Mouse (Mus musculus) kidney, embryonic 14.5 days (tissue): Measurements from ENCODE around the gene Ndufab1. TPM values are rescaled to one million over a fixed set of nuclear protein-coding genes. Genes with fewer than 3 reads are reported as not detected.
A peak's percentile ranks its signal among the peaks of the same experiment; 100 is the strongest.
"Not testable (repeated sequence)": the region's sequence is repeated elsewhere in the genome, so short reads cannot be mapped to it uniquely, and the experiment has no call there.

ENCODE experiments used
- ATAC-seq: fragments of 200-750 bp; cut with Nextera tagmentation; 2 replicates; pipeline ENCODE4 v1.8.0; 2017; ENCODE audit warnings: moderate number of reproducible peaks, mild to moderate bottlenecking, moderate TSS enrichment, moderate library complexity; ENCODE audit not compliant: low FRiP score, low TSS enrichment
- H3K27ac ChIP-seq: fragments of 300-500 bp; sonication (generic); 2 replicates; pipeline ENCODE4 v1.5.1; 2014; ENCODE audit warnings: low read depth, mild to moderate bottlenecking, low read length, moderate library complexity, mixed read lengths
- H3K27me3 ChIP-seq: fragments of 300-500 bp; sonication (generic); 2 replicates; pipeline ENCODE4 v1.6.1; 2014; ENCODE audit warnings: mild to moderate bottlenecking, low read length; ENCODE audit not compliant: control insufficient read depth, insufficient read depth
- H3K36me3 ChIP-seq: fragments of 300-500 bp; sonication (generic); 2 replicates; pipeline ENCODE4 v1.6.1; 2014; ENCODE audit warnings: low read length, mixed read lengths; ENCODE audit not compliant: control insufficient read depth, insufficient read depth
- H3K4me1 ChIP-seq: fragments of 300-500 bp; sonication (generic); 2 replicates; pipeline ENCODE4 v1.6.1; 2014; ENCODE audit warnings: low read length, mixed read lengths; ENCODE audit not compliant: control insufficient read depth, insufficient read depth
- H3K4me2 ChIP-seq: fragments of 300-500 bp; sonication (generic); replicated peaks from 2 replicates; pipeline ENCODE4 v1.6.1; 2014; ENCODE audit warnings: low read depth, mild to moderate bottlenecking, low read length
- H3K4me3 ChIP-seq: fragments of 300-500 bp; sonication (generic); 2 replicates; pipeline ENCODE4 v1.5.1; 2014; ENCODE audit warnings: mild to moderate bottlenecking, low read length
- H3K9ac ChIP-seq: fragments of 300-500 bp; sonication (generic); 2 replicates; pipeline ENCODE4 v1.6.1; 2014; ENCODE audit warnings: low read depth, mild to moderate bottlenecking, low read length, moderate library complexity
- H3K9me3 ChIP-seq: fragments of 300-500 bp; sonication (generic); 2 replicates; pipeline ENCODE4 v1.6.1; 2016; ENCODE audit warnings: low read length; ENCODE audit not compliant: control insufficient read depth
- WGBS: fragments of 180-500 bp; shearing (Covaris S2); extraction: QIAGEN DNeasy Blood & Tissue Kit; methylation state at CpG from one replicate; pipeline ENCODE4 v1.1.7; 2014; 5-methylcytosine and 5-hydroxymethylcytosine counted together
- polyA plus RNA-seq: library from polyadenylated mRNA; unstranded; fragments of >200 nt; fragmentation: Nextera tagmentation; extraction: Ambion mirVana; gene quantifications from 2 replicates; pipeline ENCODE4 v1.2.1, GENCODE M21; 2014

The Ndufab1 gene
- polyA plus RNA-seq, 1 experiment from 2014 or later: 713 TPM

DNA sequence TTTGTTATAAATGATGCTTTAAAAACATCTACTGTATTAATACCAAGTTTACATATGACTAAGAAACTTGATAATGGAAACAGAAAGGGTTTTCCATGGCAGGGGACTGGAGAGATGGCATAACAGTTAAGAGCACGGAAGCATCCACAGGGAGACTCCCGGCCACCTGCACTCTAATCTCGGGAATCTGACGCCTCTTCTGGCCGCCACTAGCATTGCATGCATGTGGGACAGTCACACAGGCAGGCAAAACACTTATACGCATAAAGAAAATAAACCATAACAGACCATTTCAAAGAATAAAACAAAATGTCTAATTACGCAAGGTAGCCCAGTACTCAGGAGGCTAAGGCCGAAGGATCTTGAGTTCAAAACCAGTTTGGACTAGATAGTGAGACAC is 23.9 kb upstream of the Ndufab1 start:
- Histone ChIP-seq H3K27me3 (no peaks in the 10 kb centered on the region), H3K4me1 (no peaks in the 10 kb centered on the region), H3K9me3 (no peaks in the 10 kb centered on the region), H3K9ac (no peak overlapping the region), H3K4me2 (no peak overlapping the region), H3K27ac (no peak overlapping the region), H3K36me3 (peaks cover 61% of the 10 kb centered on the region), H3K4me3 (no peak overlapping the region)
- WGBS: 81% methylated on average over 8 of the region's 8 CpGs
- no peak for ATAC-seq

DNA sequence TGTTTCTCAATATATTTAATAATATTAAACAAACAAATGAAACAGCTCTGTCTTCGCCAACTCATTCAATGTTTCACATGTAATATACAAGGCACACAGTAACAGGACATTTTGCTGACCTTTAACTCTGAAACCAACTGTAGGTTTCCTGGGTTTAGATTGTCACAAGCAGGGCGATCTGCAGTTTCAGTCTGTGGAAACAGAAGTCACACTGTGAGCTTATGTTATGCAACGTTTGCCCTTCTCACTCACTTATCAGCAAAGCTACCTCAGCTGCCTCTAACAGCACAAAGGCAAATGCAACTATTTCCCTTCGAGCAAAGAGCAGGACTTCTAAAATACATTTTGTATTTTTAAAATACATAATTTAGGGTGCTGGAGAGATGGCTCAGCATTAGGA is 21.8 kb upstream of the Ndufab1 start:
- WGBS: 86% methylated on average over 4 of the region's 4 CpGs
- no peak for ATAC-seq
- Histone ChIP-seq H3K27ac (no peak overlapping the region), H3K36me3 (peaks cover 69% of the 10 kb centered on the region), H3K9ac (no peak overlapping the region), H3K27me3 (no peaks in the 10 kb centered on the region), H3K9me3 (no peaks in the 10 kb centered on the region), H3K4me2 (no peak overlapping the region), H3K4me1 (no peaks in the 10 kb centered on the region), H3K4me3 (no peak overlapping the region)

DNA sequence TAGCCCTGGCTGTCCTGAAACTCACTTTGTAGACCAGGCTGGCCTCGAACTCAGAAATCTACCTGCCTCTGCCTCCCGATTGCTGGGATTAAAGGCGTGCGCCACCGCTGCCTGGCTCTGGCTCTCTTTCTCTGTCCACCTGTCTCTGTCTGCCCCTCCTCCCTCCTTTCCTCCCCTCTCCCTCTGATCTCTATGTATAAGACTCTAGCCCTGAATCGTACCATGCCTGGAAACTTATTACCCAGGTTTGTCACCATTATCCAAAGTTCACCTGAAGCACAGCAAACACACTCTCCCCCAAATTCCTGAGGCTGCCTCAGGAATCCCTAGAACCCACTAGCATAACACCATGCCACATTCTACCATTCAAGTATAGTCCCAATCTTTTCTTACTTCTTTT is 6.5 kb upstream of the Ndufab1 start:
- no peak overlapping the region for H3K4me2 ChIP-seq
- no peaks in the 10 kb centered on the region for H3K27me3 ChIP-seq
- H3K9ac ChIP-seq: no peak overlapping the region
- 96% methylated on average over 6 of the region's 6 CpGs for WGBS
- no peak for ATAC-seq
- no peak overlapping the region for H3K27ac ChIP-seq
- H3K9me3 ChIP-seq: no peaks in the 10 kb centered on the region
- H3K36me3 ChIP-seq: peaks cover 29% of the 10 kb centered on the region
- no peak overlapping the region for H3K4me3 ChIP-seq
- H3K4me1 ChIP-seq: no peaks in the 10 kb centered on the region

DNA sequence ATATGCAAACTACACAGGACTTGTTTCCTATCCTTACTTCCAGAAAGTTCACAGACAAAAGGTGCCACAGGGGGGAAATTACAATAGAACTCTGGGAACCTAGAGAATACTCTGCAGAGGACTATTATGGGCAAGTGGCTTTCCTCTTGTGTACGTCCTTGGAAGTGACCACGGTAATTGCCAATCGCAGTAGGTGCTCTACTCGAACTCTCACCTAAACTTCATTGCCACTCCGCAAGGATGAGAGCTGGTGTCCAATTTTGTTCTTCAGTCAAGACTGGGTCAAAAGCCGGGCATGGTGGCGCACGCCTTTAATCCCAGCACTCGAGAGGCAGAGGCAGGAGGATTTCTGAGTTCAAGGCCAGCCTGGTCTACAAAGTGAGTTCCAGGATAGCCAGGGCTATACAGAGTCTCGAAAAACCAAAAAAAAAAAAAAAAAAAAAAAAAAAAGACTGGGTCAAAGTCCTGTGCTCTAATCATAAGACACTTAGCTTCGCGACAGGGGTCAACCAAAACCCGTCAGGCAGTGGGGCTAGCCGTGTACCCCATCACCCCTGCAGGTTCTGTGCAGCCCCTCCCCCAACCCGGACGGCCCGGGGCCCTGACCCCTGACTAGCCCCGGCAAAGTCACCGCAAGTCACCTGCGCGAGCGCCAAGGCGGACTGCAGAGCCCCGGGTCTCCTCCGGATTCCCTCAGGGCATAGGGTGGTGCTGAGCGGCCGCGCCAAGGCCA is 506 bp downstream of the Ndufab1 start:
- peak overlapping the region; percentile 77 for H3K4me3 ChIP-seq
- H3K4me2 ChIP-seq: peak overlapping the region; percentile 89
- peak; percentile 71; the same call in 1 of the 2 replicates for ATAC-seq
- not testable (repeated sequence) for H3K27me3 ChIP-seq, H3K9me3 ChIP-seq, H3K27ac ChIP-seq, H3K4me1 ChIP-seq
- H3K9ac ChIP-seq: peak overlapping the region; percentile 88
- WGBS: 5% methylated on average over 25 of the region's 28 CpGs
- peaks cover 22% of the 10 kb centered on the region for H3K36me3 ChIP-seq

DNA sequence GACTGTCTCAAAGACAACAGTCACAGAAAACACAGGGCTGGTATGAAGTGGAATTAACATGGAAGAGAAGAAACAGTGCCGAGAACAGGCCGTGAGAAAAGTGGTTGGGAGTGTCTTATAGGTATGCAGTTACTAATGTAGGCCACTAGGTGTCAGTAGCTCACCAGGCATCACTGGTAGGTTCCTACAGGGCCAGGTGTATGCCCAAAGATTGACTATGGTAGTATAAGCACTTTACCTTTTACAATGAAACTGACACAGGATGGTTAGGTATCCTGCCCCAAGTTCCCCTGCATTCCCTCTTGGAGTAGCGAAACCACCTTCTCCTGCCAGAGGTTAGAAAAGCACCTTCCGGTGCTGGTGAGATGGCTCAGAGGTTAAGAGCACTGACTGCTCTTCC is 2.5 kb downstream of the Ndufab1 start:
- Histone ChIP-seq H3K9ac (no peak overlapping the region), H3K36me3 (peaks cover 41% of the 10 kb centered on the region), H3K9me3 (no peaks in the 10 kb centered on the region), H3K27ac (no peak overlapping the region), H3K27me3 (no peaks in the 10 kb centered on the region), H3K4me3 (no peak overlapping the region), H3K4me2 (no peak overlapping the region), H3K4me1 (peaks cover 8% of the 10 kb centered on the region)
- 70% methylated on average over 4 of the region's 4 CpGs for WGBS
- no peak for ATAC-seq

DNA sequence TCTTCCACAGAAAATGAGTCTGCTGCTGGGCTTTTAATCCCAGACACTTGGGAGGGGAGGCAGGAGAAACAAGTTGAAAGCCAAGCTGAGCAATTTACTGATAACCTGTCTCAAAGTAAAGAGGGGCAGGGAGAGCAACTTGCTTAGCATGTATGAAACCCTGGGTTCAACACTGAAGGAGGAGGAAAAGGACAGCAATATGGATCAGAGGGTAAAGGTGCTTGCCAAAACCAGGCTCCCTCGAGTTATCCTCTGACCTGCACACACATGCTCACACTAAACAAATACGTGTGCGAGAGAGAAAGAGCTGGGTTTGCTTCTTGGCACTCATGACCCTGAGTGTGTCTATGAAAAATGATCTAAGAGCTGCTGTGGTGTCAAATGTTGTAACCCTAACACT is 3.7 kb downstream of the Ndufab1 start:
- Histone ChIP-seq H3K4me1 (peaks cover 8% of the 10 kb centered on the region), H3K36me3 (peaks cover 50% of the 10 kb centered on the region), H3K27me3 (no peaks in the 10 kb centered on the region), H3K9ac (no peak overlapping the region), H3K9me3 (no peaks in the 10 kb centered on the region), H3K27ac (no peak overlapping the region), H3K4me3 (no peak overlapping the region), H3K4me2 (no peak overlapping the region)
- no peak for ATAC-seq
- 89% methylated on average over 3 of the region's 3 CpGs for WGBS

DNA sequence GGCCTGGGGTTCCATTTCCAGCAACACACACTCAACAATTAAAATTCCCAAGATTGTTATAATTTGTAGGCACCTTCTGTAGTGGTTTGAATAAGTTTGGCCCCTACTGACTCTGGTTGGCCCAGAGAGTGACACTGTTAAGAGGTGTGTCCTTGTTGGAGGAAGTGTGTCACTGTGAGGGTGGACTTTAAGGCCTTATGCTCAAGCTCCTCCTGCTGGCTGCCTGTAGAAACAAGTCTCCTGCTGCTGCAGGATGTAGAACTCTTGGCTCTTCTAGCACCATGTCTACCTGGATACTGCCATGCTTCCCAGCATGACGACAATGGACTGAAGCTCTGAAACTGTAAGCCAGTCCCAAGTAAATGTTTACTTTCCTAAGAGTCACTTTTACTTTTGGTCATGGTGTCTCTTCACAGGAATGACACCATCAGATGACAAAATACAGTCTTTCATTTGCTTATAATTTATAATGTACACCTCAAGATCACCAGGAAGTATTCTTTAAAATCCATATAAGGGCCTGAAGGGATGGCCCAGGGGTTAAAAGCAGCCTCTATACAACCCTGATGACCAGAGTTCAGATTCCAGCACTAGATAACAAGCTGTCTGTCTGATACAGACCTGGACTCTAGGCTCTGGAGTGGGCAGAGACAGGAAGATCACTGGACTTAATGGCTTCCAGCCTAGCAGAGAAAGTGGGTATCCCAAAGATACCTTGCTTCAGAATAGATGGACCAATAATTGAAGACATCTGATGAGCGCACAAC is 6.9 kb downstream of the Ndufab1 start:
- Histone ChIP-seq H3K36me3 (peaks cover 80% of the 10 kb centered on the region), H3K4me2 (no peak overlapping the region), H3K9me3 (no peaks in the 10 kb centered on the region), H3K4me3 (no peak overlapping the region), H3K27ac (no peak overlapping the region), H3K9ac (no peak overlapping the region), H3K4me1 (no peaks in the 10 kb centered on the region), H3K27me3 (no peaks in the 10 kb centered on the region)
- WGBS: 95% methylated on average over 2 of the region's 2 CpGs
- no peak for ATAC-seq

DNA sequence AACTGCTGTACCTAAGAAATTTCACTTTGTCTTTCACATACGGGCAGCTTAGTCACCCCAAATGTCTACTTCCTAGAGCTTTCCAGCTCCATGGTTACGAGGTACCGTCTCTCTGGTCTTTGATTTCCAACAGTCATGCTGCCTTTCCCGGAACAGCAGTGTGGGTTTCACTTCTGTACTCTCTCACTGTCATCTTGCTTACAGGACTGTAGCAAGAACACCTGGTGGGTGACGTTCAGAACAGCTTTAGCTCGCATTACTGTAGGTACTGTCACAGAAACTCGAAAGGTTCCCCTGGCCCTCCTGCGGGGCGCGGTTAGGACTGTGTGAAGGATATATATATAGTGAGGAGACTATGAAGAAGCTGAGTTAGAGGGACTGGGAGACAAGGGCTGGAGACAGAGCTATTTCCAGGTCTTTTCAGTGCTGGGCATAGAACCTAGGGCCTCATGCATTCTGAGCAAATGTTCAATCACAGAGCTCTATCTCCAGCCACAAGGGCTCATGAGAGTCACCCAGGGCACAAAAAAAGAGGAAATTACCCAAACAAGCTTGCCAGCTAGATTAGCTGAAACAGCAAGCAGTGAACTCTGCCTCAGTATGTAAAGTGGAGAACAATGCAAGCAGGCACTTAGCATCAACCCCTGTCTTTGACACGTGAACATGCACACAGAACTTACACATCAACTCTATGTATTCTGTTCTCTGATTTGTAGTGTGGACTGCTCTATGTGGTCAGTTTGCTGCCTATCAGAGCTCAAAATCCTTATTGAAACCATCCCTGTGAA is 14.3 kb downstream of the Ndufab1 start:
- Histone ChIP-seq H3K27ac (no peak overlapping the region), H3K4me1 (no peaks in the 10 kb centered on the region), H3K4me2 (no peak overlapping the region), H3K9me3 (no peaks in the 10 kb centered on the region), H3K4me3 (no peak overlapping the region), H3K9ac (no peak overlapping the region), H3K27me3 (no peaks in the 10 kb centered on the region), H3K36me3 (peaks cover 78% of the 10 kb centered on the region)
- WGBS: 94% methylated on average over 11 of the region's 11 CpGs
- no peak for ATAC-seq

DNA sequence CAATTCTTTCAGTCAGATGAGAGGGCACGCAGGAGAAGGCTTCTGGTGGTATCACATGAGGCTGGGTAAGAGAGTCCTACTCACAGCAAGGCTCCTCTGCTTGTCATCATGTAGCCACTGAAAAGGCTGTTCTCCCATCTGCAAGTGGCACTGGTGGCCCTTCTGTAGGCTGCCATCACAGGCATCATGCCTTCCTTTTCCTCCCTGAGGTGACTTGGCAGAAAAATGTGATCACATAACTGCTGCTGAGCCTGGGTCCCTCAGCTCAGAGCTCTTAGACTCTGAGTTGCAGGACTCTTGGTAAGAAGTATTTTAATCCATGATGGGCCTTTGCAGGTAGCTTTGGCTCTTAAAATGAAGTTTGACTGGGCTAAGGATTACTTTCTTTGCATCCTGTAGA is 20.6 kb downstream of the Ndufab1 start:
- WGBS: 92% methylated on average over 1 of the region's 1 CpGs
- H3K4me3 ChIP-seq: no peak overlapping the region
- H3K4me1 ChIP-seq: no peaks in the 10 kb centered on the region

More for the DNA sequence above, 20.6 kb downstream of the Ndufab1 start:
- H3K9ac ChIP-seq: no peak overlapping the region
- H3K9me3 ChIP-seq: no peaks in the 10 kb centered on the region
- no peak overlapping the region for H3K4me2 ChIP-seq
- H3K36me3 ChIP-seq: peaks cover 74% of the 10 kb centered on the region
- no peak overlapping the region for H3K27ac ChIP-seq
- no peaks in the 10 kb centered on the region for H3K27me3 ChIP-seq
- ATAC-seq: no peak
